ENCODE assay signal across 8 mouse cellular contexts in the genomic region with DNA sequence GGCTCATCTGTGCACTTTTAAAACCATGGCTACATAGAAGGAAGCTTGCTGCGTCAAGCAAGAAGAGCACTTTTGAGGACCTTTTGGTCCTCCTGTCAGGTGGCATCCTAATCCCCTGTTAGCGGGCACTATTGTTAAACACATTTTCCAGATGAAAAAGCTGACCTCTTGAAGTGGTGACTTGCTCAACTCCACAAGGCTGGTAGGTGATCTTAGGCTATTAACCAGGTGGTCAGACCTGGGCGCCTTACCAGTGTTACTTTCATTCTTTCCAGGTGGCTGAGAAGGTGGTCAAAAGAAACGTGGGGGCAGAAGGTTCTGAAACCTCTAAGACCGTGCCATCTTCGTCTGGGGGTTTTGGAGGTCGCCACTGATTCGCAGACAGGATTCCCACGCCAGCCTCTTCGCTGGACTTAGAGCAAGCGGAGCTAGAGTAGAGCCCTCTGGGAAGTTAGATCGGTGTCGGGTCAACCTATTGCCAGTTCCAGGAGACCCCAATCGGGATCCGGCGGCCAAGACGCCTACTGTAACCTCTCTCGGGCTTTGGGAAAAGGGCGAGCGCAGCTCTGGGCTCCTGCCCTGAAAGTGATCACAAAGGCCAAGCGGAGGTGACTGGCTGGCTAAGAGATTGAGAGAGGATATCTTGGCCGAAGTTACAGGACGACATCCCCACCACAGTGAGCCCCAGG. TPM values are rescaled to one million over a fixed set of nuclear protein-coding genes. Genes with fewer than 3 reads are reported as not detected.
DNase-seq lines count a peak whose midpoint lies in the region; ATAC-seq and TF ChIP-seq lines count a peak whose summit lies in the region.

No protein-coding gene starts in this region.

- no peak for TF ChIP-seq POLR2A in testis, adult 2 months (IDR thresholded peaks at IDR 0.05; ENCODE audit: control insufficient read depth, low read depth, low read length)

- H3K36me3 ChIP-seq in erythroblast, embryonic 14.5 days (ENCODE audit: control insufficient read depth) = peaks cover 20% of the 10 kb centered on the region
- no peaks in the 10 kb centered on the region for H3K36me3 ChIP-seq in testis, adult 2 months (ENCODE audit: control insufficient read depth, insufficient read depth, low read length)
- H3K36me3 ChIP-seq in limb, embryonic 15.5 days = peaks cover 22% of the 10 kb centered on the region
- 0 out of 2 replicates have a peak, but pooled peaks cover 11% of the 10 kb centered on the region for H3K36me3 ChIP-seq in stomach, embryonic 16.5 days (ENCODE audit: control insufficient read depth, insufficient read depth, low read length)

- no peak for ATAC-seq in erythroblast, adult 5-6 weeks (replicated peaks; ENCODE audit: low FRiP score, poor library complexity, severe bottlenecking)
- no peak for ATAC-seq in limb, embryonic 15.5 days (ENCODE audit: insufficient number of reproducible peaks, low FRiP score, low TSS enrichment, low read depth)
- no peak for ATAC-seq in stomach, embryonic 16.5 days (ENCODE audit: insufficient read depth, low FRiP score)

- DNase-seq in testis, postnatal 14 days (ENCODE audit: low spot score) = no peak
- no peak for DNase-seq in left cerebral cortex, adult 9 months (ENCODE audit: low spot score in 2 of 2)
- no peak for DNase-seq in adipocyte (ENCODE audit: low spot score)

- TF ChIP-seq CTCF in testis, adult 2 months (IDR thresholded peaks at IDR 0.05; ENCODE audit: control insufficient read depth, insufficient read depth, insufficient replicate concordance, low read depth, low read length) = no peak

- H3K27me3 ChIP-seq in erythroblast, embryonic 14.5 days (ENCODE audit: control insufficient read depth) = peaks cover 3% of the 10 kb centered on the region; the same call in 1 of the 2 replicates
- no peaks in the 10 kb centered on the region for H3K27me3 ChIP-seq in testis, adult 2 months (ENCODE audit: control insufficient read depth, insufficient read depth, low read length)
- H3K27me3 ChIP-seq in limb, embryonic 15.5 days = no peaks in the 10 kb centered on the region
- no peaks in the 10 kb centered on the region for H3K27me3 ChIP-seq in stomach, embryonic 16.5 days (ENCODE audit: control insufficient read depth, insufficient read depth, low read length)

- H3K4me3 ChIP-seq in erythroblast, embryonic 14.5 days (replicated peaks) = peak overlapping the region; percentile 72
- peak overlapping the region; percentile 90 for H3K4me3 ChIP-seq in testis, adult 2 months (ENCODE audit: control insufficient read depth, low read depth, low read length)
- H3K4me3 ChIP-seq in limb, embryonic 15.5 days = peak overlapping the region; percentile 69
- peak overlapping the region; percentile 86 for H3K4me3 ChIP-seq in stomach, embryonic 16.5 days (replicated peaks; ENCODE audit: low read length)

- H3K9ac ChIP-seq in limb, embryonic 15.5 days = peak overlapping the region; percentile 68
- peak overlapping the region; percentile 92 for H3K9ac ChIP-seq in stomach, embryonic 16.5 days (ENCODE audit: low read length)

- 4% methylated on average over 23 of the region's 23 CpGs for WGBS in limb, embryonic 15.5 days
- WGBS in stomach, embryonic 16.5 days = 5% methylated on average over 23 of the region's 23 CpGs

- H3K9me3 ChIP-seq in erythroblast, embryonic 14.5 days (ENCODE audit: control insufficient read depth, low read length) = no peaks in the 10 kb centered on the region
- H3K9me3 ChIP-seq in limb, embryonic 15.5 days = no peaks in the 10 kb centered on the region
- no peaks in the 10 kb centered on the region for H3K9me3 ChIP-seq in stomach, embryonic 16.5 days (replicated peaks; ENCODE audit: control insufficient read depth, low read length)

- H3K4me2 ChIP-seq in limb, embryonic 15.5 days = peak overlapping the region; percentile 90
- H3K4me2 ChIP-seq in stomach, embryonic 16.5 days (ENCODE audit: low read depth, low read length) = peak overlapping the region; percentile 94

- H3K27ac ChIP-seq in testis, adult 2 months (ENCODE audit: control insufficient read depth, insufficient read depth, low read depth, low read length) = peak overlapping the region; percentile 82
- peak overlapping the region; percentile 93 for H3K27ac ChIP-seq in limb, embryonic 15.5 days
- H3K27ac ChIP-seq in stomach, embryonic 16.5 days (ENCODE audit: low read length) = peak overlapping the region; percentile 95

- peaks cover 33% of the 10 kb centered on the region for H3K4me1 ChIP-seq in erythroblast, embryonic 14.5 days (ENCODE audit: control insufficient read depth)
- H3K4me1 ChIP-seq in testis, adult 2 months (ENCODE audit: control insufficient read depth, insufficient read depth, low read length) = peaks cover 10% of the 10 kb centered on the region
- H3K4me1 ChIP-seq in limb, embryonic 15.5 days = peaks cover 34% of the 10 kb centered on the region
- peaks cover 12% of the 10 kb centered on the region for H3K4me1 ChIP-seq in stomach, embryonic 16.5 days (ENCODE audit: control insufficient read depth, insufficient read depth, low read length)

RNA-seq across cellular contexts. Expression of gene Avpi1, which starts 0.7 kb away (rescaled TPM):
- 1.3 and 1.7 TPM in 2 replicates for polyA plus RNA-seq in erythroblast, embryonic 14.5 days (2012)
- total RNA-seq in erythroblast, adult 5-6 weeks (2015; ENCODE audit: low replicate concordance) = 5.2 TPM in 1 of 2 replicates, not detected in the other
- total RNA-seq in erythroblast, adult 5-6 weeks (2017; ENCODE audit: low replicate concordance) = 0.34 TPM in 1 of 2 replicates, not detected in the other
- 8.4 and 10.8 TPM in 2 replicates for polyA plus RNA-seq in testis, adult 2 months (2012; rRNA removed)
- 38.7 and 41.2 TPM in 2 replicates for polyA plus RNA-seq in limb, embryonic 15.5 days (2015; fragmentation: Nextera tagmentation; extraction: Ambion mirVana)
- 52.4 and 63.5 TPM in 2 replicates for polyA plus RNA-seq in stomach, embryonic 16.5 days (2015; fragmentation: Nextera tagmentation; extraction: Ambion mirVana)

RNA-seq across cellular contexts. Expression of gene Marveld1, which starts 19.0 kb away (rescaled TPM):
- 0.05 TPM in 2 replicates for polyA plus RNA-seq in erythroblast, embryonic 14.5 days (2012)
- total RNA-seq in erythroblast, adult 5-6 weeks (2015; ENCODE audit: low replicate concordance) = 3.8 and 5.9 TPM in 2 replicates
- 3.2 and 5.3 TPM in 2 replicates for total RNA-seq in erythroblast, adult 5-6 weeks (2017; ENCODE audit: low replicate concordance)
- polyA plus RNA-seq in testis, adult 2 months (2012; rRNA removed) = 5.5 and 5.9 TPM in 2 replicates
- 15.2 and 16.6 TPM in 2 replicates for polyA plus RNA-seq in limb, embryonic 15.5 days (2015; fragmentation: Nextera tagmentation; extraction: Ambion mirVana)
- 8.7 and 8.9 TPM in 2 replicates for polyA plus RNA-seq in stomach, embryonic 16.5 days (2015; fragmentation: Nextera tagmentation; extraction: Ambion mirVana)

RNA-seq across cellular contexts. Expression of gene Zfyve27, which starts 35.6 kb away (rescaled TPM):
- polyA plus RNA-seq in erythroblast, embryonic 14.5 days (2012) = 0.67 and 0.73 TPM in 2 replicates
- total RNA-seq in erythroblast, adult 5-6 weeks (2015; ENCODE audit: low replicate concordance) = 3.8 and 8.1 TPM in 2 replicates
- total RNA-seq in erythroblast, adult 5-6 weeks (2017; ENCODE audit: low replicate concordance) = 12.0 and 22.6 TPM in 2 replicates
- polyA plus RNA-seq in testis, adult 2 months (2012; rRNA removed) = 57.8 and 60.3 TPM in 2 replicates
- polyA plus RNA-seq in limb, embryonic 15.5 days (2015; fragmentation: Nextera tagmentation; extraction: Ambion mirVana) = 22.5 and 25.0 TPM in 2 replicates
- 23.8 and 24.5 TPM in 2 replicates for polyA plus RNA-seq in stomach, embryonic 16.5 days (2015; fragmentation: Nextera tagmentation; extraction: Ambion mirVana)

RNA-seq across cellular contexts. Expression of gene Pi4k2a, which starts 37.9 kb away (rescaled TPM):
- polyA plus RNA-seq in erythroblast, embryonic 14.5 days (2012) = 1.7 and 1.8 TPM in 2 replicates
- 4.0 TPM in 2 replicates for total RNA-seq in erythroblast, adult 5-6 weeks (2015; ENCODE audit: low replicate concordance)
- total RNA-seq in erythroblast, adult 5-6 weeks (2017; ENCODE audit: low replicate concordance) = 3.4 and 6.6 TPM in 2 replicates
- 27.2 and 27.8 TPM in 2 replicates for polyA plus RNA-seq in testis, adult 2 months (2012; rRNA removed)
- 17.6 and 23.7 TPM in 2 replicates for polyA plus RNA-seq in limb, embryonic 15.5 days (2015; fragmentation: Nextera tagmentation; extraction: Ambion mirVana)
- polyA plus RNA-seq in stomach, embryonic 16.5 days (2015; fragmentation: Nextera tagmentation; extraction: Ambion mirVana) = 6.8 and 7.0 TPM in 2 replicates

RNA-seq across cellular contexts. Expression of gene Morn4, which starts 42.0 kb away (rescaled TPM):
- polyA plus RNA-seq in erythroblast, embryonic 14.5 days (2012) = 0.10 and 0.19 TPM in 2 replicates
- not detected in 2 replicates for total RNA-seq in erythroblast, adult 5-6 weeks (2015; ENCODE audit: low replicate concordance)
- total RNA-seq in erythroblast, adult 5-6 weeks (2017; ENCODE audit: low replicate concordance) = not detected in 2 replicates
- polyA plus RNA-seq in testis, adult 2 months (2012; rRNA removed) = 190 TPM in 2 replicates
- polyA plus RNA-seq in limb, embryonic 15.5 days (2015; fragmentation: Nextera tagmentation; extraction: Ambion mirVana) = 17.5 and 17.9 TPM in 2 replicates
- 15.3 and 16.0 TPM in 2 replicates for polyA plus RNA-seq in stomach, embryonic 16.5 days (2015; fragmentation: Nextera tagmentation; extraction: Ambion mirVana)

Comparison
In these comparisons a context has a peak if more than half of its experiments do, and no peak if none do; other contexts are left out.
1. RNA of gene Zfyve27, which starts 35.6 kb away (polyA plus RNA-seq): 57.8 to 60.3 TPM in testis, adult 2 months, 23.8 to 24.5 TPM in stomach, embryonic 16.5 days and 22.5 to 25.0 TPM in limb, embryonic 15.5 days; 0.67 to 0.73 TPM in erythroblast, embryonic 14.5 days; every median in the first group is over 10 times any median in the second.
2. Peak in every context shown above with its lines, with median percentiles within 50 percentile points of each other: H3K4me3 ChIP-seq and H3K27ac ChIP-seq.